Mouse (Mus musculus): ENCODE results near the gene Sh3pxd2b.
A peak's percentile ranks its signal among the peaks of the same experiment; 100 is the strongest.

DNA sequence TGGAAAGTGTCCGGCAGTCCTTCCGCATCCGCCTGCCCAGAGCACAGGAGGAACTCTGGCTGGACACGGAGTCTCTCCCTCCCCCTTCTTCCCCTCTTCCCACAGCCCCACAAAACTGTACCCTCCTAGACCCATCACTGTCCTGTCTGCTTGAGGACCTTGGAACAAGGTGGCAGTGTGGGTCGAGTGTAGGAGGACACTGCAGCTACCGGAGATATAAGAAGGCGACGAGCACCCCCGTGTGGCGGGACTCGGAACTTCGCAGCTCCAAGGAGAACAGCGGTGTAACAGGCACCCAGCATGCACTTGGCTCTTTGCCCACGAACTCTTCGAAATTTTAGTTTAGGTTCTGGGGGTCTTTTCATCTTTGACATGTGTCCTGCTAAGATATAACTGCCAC lies 23.0 kb upstream of the Sh3pxd2b start:
- TF ChIP-seq ETS1 (conservative IDR thresholded peaks at IDR 0.05; ENCODE audit: low read depth, low read length) (no peak), POLR2A (IDR thresholded peaks at IDR 0.05; ENCODE audit: low read depth, low read length) (peak; percentile 41; the same call in 1 of the 2 replicates), MEF2A (IDR thresholded peaks at IDR 0.05; ENCODE audit: borderline replicate concordance, low read depth, low read length) (peak; percentile 41; the same call in 1 of the 2 replicates)
